Comparison of ENCODE assay signal across 17 mouse cellular contexts in genomic region chr7:67583852-67584251, GRCm38 (mm10).
"Had no signal": no experiment of that assay in that cellular context is flagged by ENCODE, and none has a peak within 500 bp of the region (broad histone marks: within the 10 kb centered on the region; RNA-seq: fewer than 3 reads in every experiment).

No protein-coding gene starts in this region.

- H3K9ac ChIP-seq: kidney, embryonic 15.5 days; limb, embryonic 13.5 days; liver, embryonic 12.5 days; liver, embryonic 15.5 days; lung, embryonic 15.5 days had no signal

- H3K27me3 ChIP-seq: kidney, embryonic 15.5 days; limb, embryonic 13.5 days; liver, embryonic 12.5 days; liver, embryonic 15.5 days; lung, embryonic 15.5 days had no signal

- DNase-seq: kidney, postnatal 10 days; kidney, postnatal 36 days; liver; lung, adult 18-20 months; lung, postnatal 10 days; lung, postnatal 36 days; midbrain, embryonic 14.5 days; thymus, adult 2 months; thymus, postnatal 14 days; thymus, postnatal 4 days had no signal

- ATAC-seq: liver, embryonic 12.5 days had no signal

- H3K27ac ChIP-seq: kidney, embryonic 15.5 days; limb, embryonic 10.5 days; liver, embryonic 12.5 days; liver, embryonic 15.5 days; lung, embryonic 15.5 days had no signal

- H3K4me2 ChIP-seq: kidney, embryonic 15.5 days; limb, embryonic 13.5 days; liver, embryonic 12.5 days; liver, embryonic 15.5 days; lung, embryonic 15.5 days; midbrain, embryonic 11.5 days had no signal

- H3K4me1 ChIP-seq: kidney, embryonic 15.5 days; limb, embryonic 10.5 days; liver, embryonic 12.5 days; liver, embryonic 15.5 days; lung, embryonic 15.5 days had no signal

- H3K9me3 ChIP-seq: kidney, embryonic 15.5 days; limb, embryonic 10.5 days; limb, embryonic 13.5 days; liver, embryonic 12.5 days; liver, embryonic 15.5 days; lung, embryonic 15.5 days had no signal

- H3K4me3 ChIP-seq: kidney, embryonic 15.5 days; limb, embryonic 10.5 days; limb, embryonic 13.5 days; liver, embryonic 12.5 days; liver, embryonic 15.5 days; lung, embryonic 15.5 days had no signal

- H3K36me3 ChIP-seq: kidney, embryonic 15.5 days; limb, embryonic 10.5 days; limb, embryonic 13.5 days; liver, embryonic 12.5 days; liver, embryonic 15.5 days; lung, embryonic 15.5 days had no signal
